Mouse (Mus musculus) liver, adult 2 months (tissue): ENCODE results near the gene Serpini1.

Experiments used
- CTCF ChIP-seq: fragments of 200-500 bp; IDR thresholded peaks from 2 replicates; pipeline ENCODE4 v1.5.1; 2011; ENCODE audit warnings: low read depth, low read length, control low read depth
- POLR2A ChIP-seq: fragments of 200-500 bp; IDR thresholded peaks from 2 replicates; pipeline ENCODE4 v1.6.1; 2011; ENCODE audit warnings: low read length, control low read depth; ENCODE audit not compliant: insufficient read depth; ENCODE audit errors: extremely low read depth

- no peak for TF ChIP-seq CTCF
- no peak for TF ChIP-seq POLR2A
Measured at GRCm38 (mm10) chr3:75648226-75648625, 90.9 kb downstream of the Serpini1 start.
